Mouse (Mus musculus) urinary bladder, postnatal 0 days (tissue): ENCODE data around the gene Rpp14. TPM values are rescaled to one million over a fixed set of nuclear protein-coding genes. Genes with fewer than 3 reads are reported as not detected.

ENCODE experiments used
- polyA plus RNA-seq: library from polyadenylated mRNA; unstranded; fragments of >200 nt; fragmentation: Nextera tagmentation; extraction: Ambion mirVana; gene quantifications from 2 replicates; pipeline ENCODE4 v1.2.1, GENCODE M21; 2015

Gene Rpp14
- polyA plus RNA-seq = 42.7 and 43.7 TPM in 2 replicates

DNA sequence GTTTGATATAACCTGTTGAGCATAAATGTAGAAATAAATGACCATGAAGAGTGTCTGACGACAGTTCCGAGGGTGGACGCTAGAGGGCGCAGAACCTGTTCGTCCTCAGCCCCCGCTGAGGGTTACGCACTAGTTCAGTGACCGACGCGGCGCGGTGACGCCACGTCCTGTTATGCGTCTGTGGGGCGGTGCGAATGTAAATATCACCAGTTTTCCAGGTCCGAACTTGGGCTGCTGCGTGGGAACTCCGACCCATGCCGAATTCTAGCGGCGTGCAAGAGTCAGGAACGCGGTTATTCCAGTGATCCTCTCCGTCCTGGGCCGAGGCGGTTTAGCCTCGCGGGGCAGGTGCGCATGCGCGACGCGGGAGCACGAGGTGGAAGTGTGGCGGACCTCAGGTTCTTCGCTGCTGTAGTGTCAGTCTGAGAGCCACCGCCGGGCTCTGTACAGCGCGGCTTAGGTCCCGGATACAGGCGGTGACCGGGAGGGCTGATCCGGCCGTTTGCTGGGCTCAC is at the start of gene Rpp14:
TSS of gene Rpp14 (plus strand) at position 203 of the 515 bp plus-strand sequence.

GRCm38 (mm10) chr14:8097978-8098686 is 18.0 kb downstream of the Rpp14 start, which contains the start of gene Pxk:
Pxk (plus strand) TSS chr14:8098211.

Other genes with a start within 250 kb of the Rpp14 start
- gene Gm45521, start 123.1 kb upstream of the Rpp14 start, polyA plus RNA-seq = not detected in 2 replicates
- gene Dnase1l3, start 85.8 kb upstream of the Rpp14 start, polyA plus RNA-seq = 1.2 TPM in 2 replicates
- 15.3 and 18.1 TPM in 2 replicates for gene Abhd6, start 77.5 kb upstream of the Rpp14 start, polyA plus RNA-seq
- 36.7 and 41.8 TPM in 2 replicates for gene Pxk, start 17.8 kb downstream of the Rpp14 start, polyA plus RNA-seq
- gene Pdhb, start 92.7 kb downstream of the Rpp14 start, polyA plus RNA-seq = 135 and 141 TPM in 2 replicates
- gene Kctd6, start 133.8 kb downstream of the Rpp14 start, polyA plus RNA-seq = 11.6 and 12.2 TPM in 2 replicates
- 0.23 TPM in 1 of 2 replicates, not detected in the other for gene Acox2, start 179.0 kb downstream of the Rpp14 start, polyA plus RNA-seq
- gene Fam107a, start 237.7 kb downstream of the Rpp14 start, polyA plus RNA-seq = 0.06 and 0.10 TPM in 2 replicates